Mouse (Mus musculus) CH12.LX (cell line): ENCODE measurements around the gene Akap8l.

Source experiments
- CHD1 ChIP-seq: IDR thresholded peaks from 2 replicates; pipeline ENCODE4 v1.6.1; 2012; ENCODE audit warnings: low read depth, low read length, improper control_type of control experiment, inconsistent platforms
- CTCF ChIP-seq, 2 experiments: IDR thresholded peaks in 1 of 2; conservative IDR thresholded peaks in 1 of 2; 2 replicates each; pipeline ENCODE4 v1.5.1; 2011 to 2012; ENCODE audit warnings: low read depth in 2 of 2, low read length in 2 of 2, improper control_type of control experiment in 1 of 2, inconsistent platforms in 1 of 2, mild to moderate bottlenecking in 1 of 2, moderate library complexity in 1 of 2
- GABPA ChIP-seq: IDR thresholded peaks from 2 replicates; pipeline ENCODE4 v1.6.1; 2012; ENCODE audit warnings: low read depth, low read length, improper control_type of control experiment, inconsistent platforms; ENCODE audit not compliant: insufficient replicate concordance
- HCFC1 ChIP-seq: IDR thresholded peaks from 2 replicates; pipeline ENCODE4 v1.6.1; 2012; ENCODE audit warnings: low read depth, mild to moderate bottlenecking, inconsistent platforms, low read length, improper control_type of control experiment
- JUND ChIP-seq: conservative IDR thresholded peaks from 2 replicates; pipeline ENCODE4 v1.6.1; 2011; ENCODE audit warnings: low read depth, low read length, improper control_type of control experiment
- POLR2A ChIP-seq: IDR thresholded peaks from 2 replicates; pipeline ENCODE4 v1.6.1; 2011; ENCODE audit warnings: low read depth, mild to moderate bottlenecking, improper control_type of control experiment, low read length
- TBP ChIP-seq: conservative IDR thresholded peaks from 2 replicates; pipeline ENCODE4 v1.6.1; 2011; ENCODE audit warnings: low read depth, low read length, improper control_type of control experiment
- USF1 ChIP-seq: IDR thresholded peaks from 2 replicates; pipeline ENCODE4 v1.6.1; 2014; ENCODE audit warnings: low read depth, mild to moderate bottlenecking, inconsistent platforms, low read length, improper control_type of control experiment
- ZMIZ1 ChIP-seq: IDR thresholded peaks from 2 replicates; pipeline ENCODE4 v1.6.1; 2012; ENCODE audit warnings: low read depth, mild to moderate bottlenecking, inconsistent platforms, low read length, improper control_type of control experiment

GRCm38 (mm10) chr17:32396266-32396665, 45.9 kb upstream of the Akap8l start:
- TF ChIP-seq CHD1 (no peak), ZMIZ1 (no peak), TBP (no peak), HCFC1 (no peak), JUND (no peak), POLR2A (no peak), CTCF (conservative IDR thresholded peaks at IDR 0.05 in 1 of 2, IDR thresholded peaks at IDR 0.05 in 1 of 2; ENCODE audit: low read depth in 2 of 2, low read length in 2 of 2) (no peak), GABPA (no peak), USF1 (no peak)
